Mouse (Mus musculus): Measurements from ENCODE around the gene Fam110c. TPM values are rescaled to one million over a fixed set of nuclear protein-coding genes. Genes with fewer than 3 reads are reported as not detected.
"Not testable (repeated sequence)": the region's sequence is repeated elsewhere in the genome, so short reads cannot be mapped to it uniquely, and the experiment has no call there.

Gene Fam110c
- total RNA-seq (2021): under 1 TPM; 0.22 to 0.23 TPM
- long read RNA-seq, experiment 1, partial matches to known transcripts: 0 of 1 reads
- long read RNA-seq, experiment 1, other reads (novel, unspliced or antisense): 0 of 1 reads
- long read RNA-seq, experiment 2: 0 reads

DNA sequence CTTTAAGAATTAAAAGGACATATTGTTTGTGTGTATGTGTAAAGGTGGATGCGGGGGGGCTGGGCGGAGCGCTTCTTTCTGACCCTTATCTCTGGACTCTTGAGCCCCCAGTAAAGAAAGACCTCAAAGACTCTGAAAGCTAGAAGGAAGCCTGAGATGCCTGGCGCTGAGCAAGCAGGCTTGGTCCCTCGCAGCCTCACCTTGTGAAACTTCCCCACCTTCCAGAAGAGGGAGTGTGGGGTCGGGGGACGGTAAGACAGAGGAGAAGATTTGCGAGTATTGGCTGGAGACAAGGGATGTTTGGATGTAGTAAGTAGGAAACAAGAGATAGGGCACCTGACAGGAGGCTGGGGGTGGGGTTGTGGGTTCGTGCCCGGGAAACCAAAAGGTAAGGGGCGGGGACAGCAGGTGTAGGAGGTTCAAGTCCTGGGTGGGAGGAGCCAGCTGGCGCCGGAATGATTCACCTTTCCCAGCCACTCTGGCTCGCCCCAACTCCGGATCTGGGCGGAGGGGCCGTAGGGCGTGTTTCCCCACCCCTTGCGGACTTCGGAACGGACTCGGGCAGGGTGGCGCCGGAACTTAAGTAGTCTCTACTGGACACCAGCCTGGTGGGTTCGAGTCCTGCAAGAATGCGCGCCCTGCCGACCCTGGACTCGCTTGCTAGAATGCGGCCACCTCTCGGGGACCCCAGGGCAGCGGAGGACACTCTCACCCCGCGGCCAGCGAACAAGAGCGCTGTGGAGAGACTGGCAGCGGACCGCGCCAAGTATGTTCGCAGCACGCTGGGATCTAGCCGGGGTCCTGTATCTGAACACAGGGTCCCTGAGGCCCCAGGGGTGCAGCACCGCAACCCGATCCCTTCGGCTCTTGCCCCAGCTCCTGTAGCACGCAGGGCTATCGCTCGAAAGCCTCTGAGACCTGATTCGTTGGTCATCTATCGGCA is at the start of gene Fam110c:
Fam110c (plus strand) TSS at position 450 of the 943 bp plus-strand sequence.
- peak in 1 of 2 experiments; percentile 16 for DNase-seq (ENCODE audit: low spot score in 2 of 2)

DNA sequence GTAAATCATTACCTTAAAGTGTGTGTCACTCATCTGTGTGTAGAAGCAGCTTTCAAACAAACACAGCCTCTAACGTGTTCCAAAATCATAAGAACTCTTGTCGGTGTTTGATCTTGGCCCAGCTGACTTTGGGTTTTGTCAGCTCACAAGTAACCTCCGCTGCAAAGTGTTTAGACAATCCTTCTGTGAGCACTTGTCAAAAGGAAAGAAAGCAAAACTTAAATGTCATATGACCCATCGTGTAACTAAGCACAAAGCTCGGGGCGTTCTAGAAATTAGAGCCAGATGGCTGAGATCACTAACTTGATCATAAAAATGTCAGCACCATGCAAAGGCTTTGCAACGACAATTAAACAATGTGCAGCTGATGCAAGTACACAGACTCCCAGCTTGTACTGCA is 47.2 kb upstream of the Fam110c start:
- no peak for DNase-seq (ENCODE audit: low spot score in 2 of 2)

DNA sequence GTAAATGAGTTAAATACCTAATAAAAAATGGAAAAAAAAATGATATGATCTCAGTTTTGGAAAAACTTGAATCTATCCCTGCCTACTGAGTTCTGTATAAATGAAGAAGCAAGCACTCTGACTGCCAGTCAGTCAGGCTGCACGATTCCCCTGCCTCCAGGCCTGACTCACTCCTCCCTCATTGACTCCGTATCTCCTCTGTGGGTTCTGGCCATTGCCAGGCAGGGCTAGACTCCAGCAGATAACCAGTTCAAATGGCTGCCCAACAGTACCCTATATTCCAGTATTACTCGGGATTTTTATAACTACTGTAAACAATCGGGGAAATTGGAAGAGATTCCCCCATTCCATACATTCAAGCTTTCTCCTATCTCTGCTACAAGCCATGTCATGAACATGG is 21.6 kb upstream of the Fam110c start:
- DNase-seq (ENCODE audit: low spot score in 2 of 2): no peak

DNA sequence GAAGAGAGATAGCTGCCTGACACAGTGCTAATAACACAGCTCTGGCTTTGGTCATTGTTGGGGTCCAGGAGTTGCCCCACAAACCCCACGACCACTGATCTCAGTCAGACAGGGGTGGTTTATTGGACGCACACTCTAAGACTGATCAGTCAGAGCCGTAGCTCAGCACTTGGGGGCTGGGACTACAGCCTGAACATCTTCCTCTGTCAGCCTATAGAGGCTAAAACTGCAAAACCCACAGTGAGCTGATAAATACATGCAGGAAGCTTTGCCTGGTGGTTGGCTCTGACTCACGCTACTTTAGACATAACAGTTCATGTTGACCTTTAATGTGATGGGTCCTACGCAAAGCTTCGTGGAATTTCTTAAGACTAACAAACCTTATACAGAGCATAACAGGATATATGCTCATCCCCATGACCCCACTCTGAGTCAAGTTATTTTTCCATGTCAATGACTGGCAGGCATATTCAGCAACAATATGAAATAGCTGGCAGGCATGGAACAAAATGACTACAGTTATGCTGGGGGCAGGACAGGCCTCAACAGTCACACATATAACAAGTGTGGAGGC is 17.3 kb upstream of the Fam110c start:
- no peak for DNase-seq (ENCODE audit: low spot score in 2 of 2)

DNA sequence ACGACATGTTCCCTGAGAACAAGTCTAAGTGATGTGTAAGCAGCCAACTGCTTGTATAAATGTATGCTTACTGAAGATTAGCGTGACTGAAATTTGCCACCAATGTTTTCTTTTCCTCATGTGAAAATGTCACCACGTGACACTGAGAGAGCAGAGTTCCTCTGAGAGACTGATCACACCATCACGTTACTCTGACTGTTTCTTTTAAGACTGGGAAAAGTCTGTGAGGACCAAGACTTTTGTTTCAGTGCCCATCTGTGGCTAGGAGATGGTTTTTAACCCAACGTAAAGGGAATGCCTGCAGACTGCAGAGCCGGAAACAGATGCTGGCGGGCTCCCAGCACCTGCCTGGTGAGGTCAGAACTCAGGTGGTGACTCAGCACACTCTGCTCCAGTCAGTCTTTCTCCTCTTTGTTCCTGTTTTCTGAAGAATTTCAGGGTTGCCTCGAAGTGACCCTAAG is 14.2 kb upstream of the Fam110c start:
- no peak for DNase-seq (ENCODE audit: low spot score in 2 of 2)

DNA sequence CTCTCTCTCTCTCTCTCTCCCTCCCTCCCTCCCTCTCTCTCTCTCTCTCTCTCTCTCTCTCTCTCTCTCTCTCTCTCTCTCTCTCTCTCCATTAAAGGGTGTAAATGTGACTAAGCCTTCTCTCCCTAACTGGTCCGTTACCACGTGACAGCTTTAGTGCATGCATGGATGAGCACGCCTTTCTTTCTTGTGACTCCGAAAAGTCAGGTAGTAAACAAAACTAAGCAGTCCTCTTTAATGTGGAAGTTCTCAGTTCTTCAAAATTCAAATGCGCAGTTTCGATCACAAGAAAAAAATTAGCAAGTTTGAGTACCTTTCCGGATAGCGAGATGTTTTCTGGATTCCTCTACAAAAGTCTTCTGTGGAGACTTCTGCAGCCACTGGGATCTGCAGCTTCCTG is 13.4 kb upstream of the Fam110c start:
- DNase-seq (ENCODE audit: low spot score in 2 of 2): no peak

DNA sequence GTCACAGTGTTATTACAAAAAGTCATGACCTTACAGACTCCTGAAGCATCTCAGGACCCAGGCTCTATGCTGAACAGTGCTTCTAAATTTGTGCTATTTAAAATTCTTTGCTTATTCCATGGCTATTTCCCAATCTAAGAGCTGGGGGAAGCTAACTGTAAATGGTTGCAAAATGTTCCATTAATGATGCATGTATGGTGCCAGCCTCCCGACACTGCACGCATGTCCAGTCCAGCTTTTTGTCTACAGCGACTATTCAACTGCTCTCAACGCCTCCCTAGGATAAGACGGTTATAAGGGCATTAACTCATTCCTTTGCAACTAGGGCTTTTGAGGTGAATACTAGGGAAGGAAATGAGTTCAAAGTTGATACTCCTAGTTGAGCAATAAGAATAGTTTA is 2.4 kb upstream of the Fam110c start:
- no peak for DNase-seq (ENCODE audit: low spot score in 2 of 2)

DNA sequence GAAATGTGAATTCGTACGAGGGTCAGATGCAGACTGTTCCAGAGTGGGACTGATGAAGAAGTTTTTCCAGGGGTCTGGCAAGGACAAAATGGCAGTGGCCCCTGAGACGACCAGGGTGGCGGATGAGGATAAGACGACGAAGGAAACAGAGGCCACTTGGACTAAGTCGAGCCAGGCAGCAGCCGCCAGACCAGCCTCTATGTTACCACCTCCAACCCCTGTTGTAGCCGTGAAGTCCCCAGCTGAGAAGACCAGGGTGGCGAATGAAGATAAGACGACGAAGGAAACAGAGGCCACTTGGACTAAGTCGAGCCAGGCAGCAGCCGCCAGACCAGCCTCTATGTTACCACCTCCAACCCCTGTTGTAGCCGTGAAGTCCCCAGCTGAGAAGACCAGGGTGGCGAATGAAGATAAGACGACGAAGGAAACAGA is 710 bp downstream of the Fam110c start:
- DNase-seq (ENCODE audit: low spot score in 2 of 2): not testable (repeated sequence)

DNA sequence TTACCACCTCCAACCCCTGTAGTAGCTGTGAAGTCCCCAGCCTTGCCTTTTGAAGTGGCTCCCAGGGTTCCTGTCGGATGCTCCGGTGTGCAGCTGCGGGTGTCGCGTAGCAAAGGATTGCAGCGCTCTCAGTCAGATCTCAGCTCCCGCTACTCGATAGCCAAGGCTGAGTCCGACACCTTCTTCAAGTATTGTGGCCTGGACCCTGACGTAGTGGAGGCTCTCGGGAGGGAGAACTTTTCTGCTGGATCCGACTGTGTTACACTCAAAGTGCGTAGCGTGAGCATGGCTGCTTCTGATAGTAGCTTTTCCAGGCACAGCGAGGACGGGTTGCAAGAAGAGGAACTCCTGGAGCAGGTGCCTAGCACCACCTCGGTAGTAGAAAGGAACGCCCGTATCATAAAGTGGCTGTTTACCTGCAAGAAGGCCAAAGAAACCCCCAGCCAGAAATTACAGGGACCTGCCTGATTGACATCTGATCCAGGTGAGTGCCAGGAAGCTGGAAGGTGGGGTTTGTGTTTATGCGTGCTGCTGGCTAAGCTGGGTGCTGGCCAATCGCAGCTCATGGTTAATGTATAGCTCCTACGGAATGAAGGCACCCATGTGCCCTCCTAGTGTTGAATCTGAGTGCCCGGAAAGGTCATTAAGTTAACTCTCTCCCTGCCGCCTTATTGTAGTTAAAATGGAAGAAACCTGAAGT is 1.3 kb downstream of the Fam110c start:
- peak in 1 of 2 experiments; percentile 9 for DNase-seq (ENCODE audit: low spot score in 2 of 2)

DNA sequence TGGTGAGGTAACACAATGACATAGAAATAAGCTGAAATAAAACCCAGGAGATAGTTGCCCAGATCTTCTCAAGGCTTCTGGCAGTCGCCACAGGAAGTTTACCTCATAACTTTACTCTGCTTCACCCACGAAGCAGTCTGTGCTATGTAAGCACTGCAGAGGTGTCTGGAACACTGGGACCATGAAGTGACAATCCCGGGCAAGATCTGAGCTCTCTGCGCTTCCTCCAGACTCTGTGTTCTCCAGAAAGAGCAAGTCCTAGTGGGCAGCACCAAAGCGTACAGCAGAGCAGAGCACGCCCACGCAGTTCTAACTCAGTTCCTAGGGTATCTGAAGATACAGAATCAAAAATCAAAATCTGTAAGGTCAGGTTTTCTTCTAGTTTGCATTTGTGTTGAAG is 3.4 kb downstream of the Fam110c start:
- no peak for DNase-seq (ENCODE audit: low spot score in 2 of 2)

DNA sequence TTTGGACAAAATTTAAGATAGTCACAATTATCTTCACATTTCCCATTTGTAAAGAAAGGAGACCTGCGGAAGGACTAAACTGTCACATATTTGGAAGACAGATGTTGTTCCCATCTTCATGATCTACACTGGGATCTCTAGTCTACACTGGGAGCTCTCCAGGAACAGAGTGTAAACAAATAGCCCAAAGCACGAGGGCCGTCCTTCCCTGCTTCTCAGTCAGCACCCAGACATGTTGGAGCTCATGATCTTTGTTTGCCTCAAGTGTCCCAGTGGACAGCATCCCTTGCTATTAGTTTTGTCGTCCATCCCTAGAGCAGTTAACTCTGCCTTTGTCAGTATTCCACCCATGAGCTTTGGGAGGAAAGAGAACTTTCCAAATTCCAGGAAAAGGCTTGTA is 4.4 kb downstream of the Fam110c start:
- DNase-seq (ENCODE audit: low spot score in 2 of 2): no peak

DNA sequence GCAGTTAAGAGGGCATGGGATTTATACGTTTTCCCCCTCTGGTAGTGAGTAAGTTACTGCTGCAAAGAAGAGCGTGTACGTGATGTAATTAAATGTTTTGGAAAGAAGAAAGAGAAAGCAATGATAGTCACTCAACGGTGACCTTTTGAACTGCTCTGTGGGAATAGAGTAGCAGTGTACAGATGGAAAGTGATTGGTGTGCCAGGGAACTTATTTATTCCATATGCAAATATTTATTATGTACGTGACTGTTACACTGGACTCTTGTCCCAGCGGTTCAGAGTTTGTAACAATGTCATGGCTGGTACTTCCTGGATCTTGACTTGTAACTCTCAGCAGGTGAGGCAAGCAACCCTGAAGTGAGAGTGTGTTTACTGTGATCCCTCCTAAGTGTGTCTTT is 6.7 kb downstream of the Fam110c start:
- no peak for DNase-seq (ENCODE audit: low spot score in 2 of 2)

DNA sequence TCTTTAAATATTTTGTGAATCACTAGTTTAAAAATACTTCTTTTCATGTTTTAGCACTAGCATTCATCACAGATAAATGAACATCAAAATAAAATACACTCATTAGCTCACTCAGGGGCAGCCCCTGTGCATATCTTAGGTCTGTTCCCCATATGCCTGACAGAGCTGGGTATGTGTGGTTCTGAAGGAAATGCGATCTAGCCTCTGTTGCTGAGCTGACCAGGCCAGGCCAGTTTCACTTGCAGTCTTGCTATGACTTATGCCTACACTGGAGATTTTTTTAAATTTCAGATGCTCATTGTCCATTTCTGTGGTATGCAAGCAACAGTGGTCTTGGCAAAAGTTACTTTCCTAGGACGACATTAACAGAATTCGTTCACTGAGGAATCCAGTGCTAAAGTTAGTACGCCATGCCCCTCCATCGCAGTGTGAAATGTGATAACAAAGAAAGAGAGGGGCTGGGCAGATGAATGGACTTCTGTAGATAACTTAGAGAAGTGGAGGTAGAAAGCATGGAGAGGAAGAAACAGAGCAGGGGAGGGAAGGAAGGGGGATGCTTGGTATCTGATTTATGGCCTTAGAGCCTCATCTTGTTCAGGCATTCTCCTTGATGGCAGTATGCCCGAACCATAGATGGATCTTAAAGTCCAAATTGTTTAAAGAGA is 7.4 kb downstream of the Fam110c start:
- no peak for DNase-seq (ENCODE audit: low spot score in 2 of 2)

DNA sequence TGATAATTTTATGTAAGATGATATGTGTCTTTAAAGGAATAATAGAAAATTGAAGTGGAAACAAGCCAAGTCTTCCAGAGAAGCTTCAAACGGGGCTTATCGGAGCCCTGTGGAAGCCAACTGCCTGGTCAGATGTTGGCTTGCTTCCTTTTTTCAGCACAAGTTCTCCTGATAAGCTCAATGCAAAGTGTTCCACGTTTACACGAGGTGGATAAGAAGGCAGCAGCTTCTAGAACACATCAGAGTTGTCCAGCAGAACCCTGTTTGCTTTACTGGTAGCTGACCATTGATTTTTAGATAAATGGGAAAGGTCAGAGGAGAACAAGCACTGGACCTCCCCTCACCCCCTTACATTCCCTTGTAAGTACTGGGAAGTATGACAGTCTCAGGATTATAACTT is 9.3 kb downstream of the Fam110c start:
- DNase-seq (ENCODE audit: low spot score in 2 of 2): no peak

DNA sequence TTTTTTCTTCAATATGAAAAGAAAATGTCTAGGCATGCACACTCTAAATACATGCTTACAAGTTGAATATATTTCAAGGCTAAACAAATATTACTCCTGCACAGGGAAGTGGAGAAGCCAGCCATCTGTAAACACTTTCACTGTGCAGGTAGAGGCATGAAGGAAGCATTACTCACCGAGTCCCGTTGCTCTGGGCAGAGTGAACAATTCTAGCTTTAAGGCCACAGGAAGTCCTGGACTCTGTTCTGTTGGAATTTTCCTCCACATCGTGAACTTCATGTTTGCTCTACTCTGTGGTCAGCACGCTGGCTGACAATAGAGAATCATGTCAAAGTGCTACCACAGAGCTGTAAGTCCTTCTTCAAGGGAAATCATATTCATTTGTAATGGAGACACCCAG is 9.7 kb downstream of the Fam110c start:
- DNase-seq (ENCODE audit: low spot score in 2 of 2): no peak

DNA sequence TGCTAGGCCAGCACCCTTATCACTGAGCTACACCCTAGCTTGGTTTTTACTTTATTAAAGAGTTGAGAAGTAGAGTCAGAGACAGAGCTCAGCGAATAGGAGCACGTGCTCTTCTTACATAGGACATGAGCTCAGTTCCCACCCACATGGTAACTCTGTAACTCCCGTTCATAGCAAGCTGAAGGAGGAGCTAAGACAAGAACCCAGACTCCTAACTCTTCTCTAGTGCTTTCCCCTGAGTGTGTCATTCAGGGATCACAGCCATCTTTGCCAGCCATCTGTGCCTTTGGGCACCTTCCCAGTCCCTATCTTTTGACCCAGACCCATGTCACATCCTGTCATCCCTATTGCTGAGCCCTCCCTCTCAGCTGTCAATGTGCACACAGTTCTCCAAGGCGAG is 13.4 kb downstream of the Fam110c start:
- no peak for DNase-seq (ENCODE audit: low spot score in 2 of 2)

DNA sequence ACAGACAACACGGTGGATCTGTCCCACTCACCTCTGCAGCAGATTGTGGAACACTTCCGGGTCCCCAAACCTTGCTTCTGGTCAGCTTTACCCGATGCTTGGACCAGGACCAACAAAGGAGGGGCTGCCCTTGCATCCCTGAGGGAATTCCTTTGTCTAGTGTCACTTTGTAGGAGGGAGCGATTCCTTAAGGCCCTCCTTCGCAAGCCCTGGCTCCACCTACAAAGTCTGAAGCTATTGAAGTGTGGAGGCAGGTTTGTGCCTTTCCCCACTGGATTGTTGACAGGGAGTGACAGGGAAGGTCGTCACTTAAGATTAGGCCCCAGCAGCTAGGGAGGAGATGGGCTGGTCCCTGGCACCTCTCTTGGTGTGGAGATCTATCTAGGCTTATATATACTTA is 16.7 kb downstream of the Fam110c start:
- no peak for DNase-seq (ENCODE audit: low spot score in 2 of 2)

DNA sequence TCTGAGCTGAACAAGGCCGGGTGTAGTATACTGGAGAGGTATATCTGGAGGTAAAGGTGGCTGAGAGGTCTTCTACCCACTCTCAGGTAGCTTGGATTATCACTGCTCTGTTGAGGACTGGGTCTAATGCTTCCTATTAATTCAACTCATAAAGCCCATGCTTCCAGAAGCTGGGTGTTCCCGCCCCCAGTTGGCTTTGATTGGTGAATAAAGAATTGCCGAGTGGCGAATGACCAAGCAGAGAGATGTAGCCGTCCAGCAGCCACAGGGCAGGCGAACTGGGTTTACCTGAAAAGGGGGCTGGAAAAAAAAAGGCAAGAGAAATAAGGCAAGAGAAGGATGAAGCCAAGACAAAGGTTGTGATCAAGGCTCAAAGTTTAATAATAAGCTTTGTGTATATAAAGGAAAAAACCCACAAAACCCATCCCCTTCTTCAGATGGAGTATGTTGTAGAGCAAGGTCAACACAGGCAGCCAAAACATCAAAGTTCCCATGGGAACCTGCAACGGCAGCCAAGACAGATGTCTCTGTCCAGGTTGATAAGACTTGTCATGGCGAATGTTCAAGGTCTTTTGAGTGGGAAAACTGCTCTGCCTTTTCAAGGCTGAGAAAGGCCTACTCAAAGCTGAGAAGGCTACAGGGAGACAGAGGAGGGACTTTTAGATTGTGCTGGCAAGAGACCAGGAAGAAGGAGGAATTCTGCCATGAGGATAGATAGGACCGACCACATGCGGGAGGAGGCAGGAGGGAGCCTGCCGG is 17.4 kb downstream of the Fam110c start:
- no peak for DNase-seq (ENCODE audit: low spot score in 2 of 2)

DNA sequence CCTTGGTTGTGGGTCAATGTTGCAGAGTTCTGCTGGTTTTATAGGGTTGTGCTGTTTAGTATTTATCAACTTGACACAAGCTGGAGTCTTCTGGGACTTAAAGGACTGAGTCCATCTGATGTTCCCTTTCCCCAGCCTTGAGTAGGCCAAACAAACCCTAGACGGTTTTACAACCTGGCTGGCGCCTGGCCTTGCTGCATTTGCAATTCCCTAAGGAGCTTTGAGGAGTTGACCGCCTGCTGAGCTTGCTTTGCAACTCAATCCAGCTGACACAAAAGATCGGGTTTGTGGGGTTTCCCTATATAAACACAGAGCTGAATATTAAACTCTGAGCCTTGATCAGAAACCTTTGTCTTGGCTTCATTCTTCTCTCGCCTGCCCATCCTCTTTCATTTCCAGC is 18.8 kb downstream of the Fam110c start:
- no peak for DNase-seq (ENCODE audit: low spot score in 2 of 2)

DNA sequence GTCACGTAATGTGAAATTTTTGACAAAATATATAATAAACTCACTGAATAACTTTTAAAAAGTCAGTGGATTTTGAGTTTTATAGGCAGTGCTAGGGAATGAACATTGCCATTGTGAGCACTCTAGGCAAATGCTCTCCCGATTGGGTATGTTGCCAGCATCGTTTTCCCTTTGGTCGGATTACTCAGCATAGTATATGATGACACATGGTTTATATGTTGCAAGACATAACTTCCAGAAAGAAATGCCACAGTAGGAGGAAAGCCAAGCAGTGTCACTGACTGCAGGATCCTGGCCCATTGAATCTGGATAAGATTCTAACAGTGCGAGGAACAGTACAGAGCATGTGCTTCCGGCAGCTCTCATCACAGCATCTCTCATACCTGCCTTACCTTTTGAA is 23.5 kb downstream of the Fam110c start:
- DNase-seq (ENCODE audit: low spot score in 2 of 2): no peak
